Mouse (Mus musculus): ENCODE measurements around the gene Ggt7. TPM values are rescaled to one million over a fixed set of nuclear protein-coding genes. Genes with fewer than 3 reads are reported as not detected.

Ggt7 gene
- polyA plus RNA-seq, 1 experiment from 2014 or later = 89.9 TPM

Other genes starting within 250 kb of the Ggt7 start
- 693 and 772 TPM in 2 replicates for gene Map1lc3a, start 241.9 kb downstream of the Ggt7 start, polyA plus RNA-seq (2015; fragmentation: Nextera tagmentation; extraction: Ambion mirVana)
- 64.6 and 67.7 TPM in 2 replicates for gene Pigu, start 160.8 kb downstream of the Ggt7 start, polyA plus RNA-seq (2015; fragmentation: Nextera tagmentation; extraction: Ambion mirVana)
- gene Trp53inp2, start 137.2 kb downstream of the Ggt7 start, polyA plus RNA-seq (2015; fragmentation: Nextera tagmentation; extraction: Ambion mirVana) = 92.1 and 116 TPM in 2 replicates
- gene Ncoa6, start 44.3 kb downstream of the Ggt7 start, polyA plus RNA-seq (2015; fragmentation: Nextera tagmentation; extraction: Ambion mirVana) = 15.8 and 19.4 TPM in 2 replicates
- 28.4 and 29.3 TPM in 2 replicates for gene Acss2, start 289 bp downstream of the Ggt7 start, polyA plus RNA-seq (2015; fragmentation: Nextera tagmentation; extraction: Ambion mirVana)
- gene Gss, start 74.6 kb upstream of the Ggt7 start, polyA plus RNA-seq (2015; fragmentation: Nextera tagmentation; extraction: Ambion mirVana) = 15.7 and 17.5 TPM in 2 replicates
- gene Myh7b, start 93.0 kb upstream of the Ggt7 start, polyA plus RNA-seq (2015; fragmentation: Nextera tagmentation; extraction: Ambion mirVana) = 0.77 and 1.7 TPM in 2 replicates
- 155 and 168 TPM in 2 replicates for gene Trpc4ap, start 174.1 kb upstream of the Ggt7 start, polyA plus RNA-seq (2015; fragmentation: Nextera tagmentation; extraction: Ambion mirVana)
- 42.4 and 45.5 TPM in 2 replicates for gene Edem2, start 211.2 kb upstream of the Ggt7 start, polyA plus RNA-seq (2015; fragmentation: Nextera tagmentation; extraction: Ambion mirVana)
- gene Gm17581, start 217.6 kb upstream of the Ggt7 start, polyA plus RNA-seq (2015; fragmentation: Nextera tagmentation; extraction: Ambion mirVana) = not detected in 2 replicates
- gene Procr, start 232.9 kb upstream of the Ggt7 start, polyA plus RNA-seq (2015; fragmentation: Nextera tagmentation; extraction: Ambion mirVana) = 2.3 and 3.7 TPM in 2 replicates